In the genomic region with DNA sequence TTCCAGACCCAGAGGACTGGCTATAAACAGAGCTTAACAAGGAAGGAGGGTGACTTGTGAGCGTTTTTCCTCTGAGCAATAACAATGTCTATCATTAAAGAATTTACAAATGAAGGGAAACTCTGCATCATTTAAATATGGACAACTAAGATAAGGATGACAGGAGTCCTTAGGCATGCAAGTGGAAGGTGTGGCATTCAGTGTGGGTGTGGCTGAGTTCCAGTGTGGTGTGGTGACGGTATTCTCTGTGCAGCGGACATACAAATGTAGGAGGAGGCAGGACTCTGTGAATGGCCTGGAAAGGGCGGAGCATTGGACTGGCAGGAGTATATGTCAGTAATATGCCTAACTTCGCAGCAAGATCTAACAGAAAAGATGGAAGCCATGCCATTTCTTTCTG, we compare ENCODE assay signal across 11 mouse cellular contexts. TPM values are rescaled to one million over a fixed set of nuclear protein-coding genes. Genes with fewer than 3 reads are reported as not detected.
DNase-seq lines count a peak whose midpoint lies in the region; ATAC-seq and TF ChIP-seq lines count a peak whose summit lies in the region.
"Had no signal": no experiment of that assay in that cellular context is flagged by ENCODE, and none has a peak within 500 bp of the region (broad histone marks: within the 10 kb centered on the region; RNA-seq: fewer than 3 reads in every experiment).

No protein-coding gene starts in this region.

- no peaks in the 10 kb centered on the region for H3K27me3 ChIP-seq in heart, embryonic 11.5 days (ENCODE audit: control insufficient read depth, insufficient read depth, low read length)
- H3K27me3 ChIP-seq in heart, embryonic 10.5 days (ENCODE audit: insufficient read depth, poor library complexity, severe bottlenecking): no peaks in the 10 kb centered on the region
- no peaks in the 10 kb centered on the region for H3K27me3 ChIP-seq in CH12.LX (replicated peaks)
- H3K27me3 ChIP-seq in heart, embryonic 16.5 days (ENCODE audit: control insufficient read depth, insufficient read depth, low read length): no peaks in the 10 kb centered on the region
- H3K27me3 ChIP-seq in lung, embryonic 16.5 days (ENCODE audit: control insufficient read depth, insufficient read depth, low read depth, low read length): no peaks in the 10 kb centered on the region
- H3K27me3 ChIP-seq in hindbrain, embryonic 14.5 days (ENCODE audit: control insufficient read depth, insufficient read depth, low read length): no peaks in the 10 kb centered on the region
- H3K27me3 ChIP-seq: forebrain, embryonic 13.5 days had no signal

- no peak for TF ChIP-seq POLR2A in CH12.LX (IDR thresholded peaks at IDR 0.05; ENCODE audit: low read depth, low read length)

- ATAC-seq in heart, embryonic 11.5 days (replicated peaks; ENCODE audit: insufficient number of reproducible peaks, low FRiP score, low TSS enrichment): 0 out of 2 replicates have a peak, but pooled peaks have one; percentile 39
- ATAC-seq in heart, embryonic 16.5 days (replicated peaks; ENCODE audit: extremely low read depth, insufficient read depth, low FRiP score): 0 out of 2 replicates have a peak, but pooled peaks have one; percentile 52
- peak; percentile 83 for ATAC-seq in lung, embryonic 16.5 days (ENCODE audit: low read depth)
- no peak for ATAC-seq in hindbrain, embryonic 14.5 days (ENCODE audit: low FRiP score)
- ATAC-seq in inflammation-experienced regulatory T-cells, adult 6 months: no peak
- ATAC-seq: forebrain, embryonic 13.5 days had no signal

- TF ChIP-seq RAD21 in CH12.LX (IDR thresholded peaks at IDR 0.05; ENCODE audit: low read depth, low read length): no peak

- no peak overlapping the region for H3K27ac ChIP-seq in heart, embryonic 11.5 days (ENCODE audit: low read depth, low read length)
- H3K27ac ChIP-seq in heart, embryonic 10.5 days: no peak overlapping the region
- H3K27ac ChIP-seq in CH12.LX (ENCODE audit: insufficient read depth, low read depth): no peak overlapping the region
- H3K27ac ChIP-seq in heart, embryonic 16.5 days (ENCODE audit: low read length): no peak overlapping the region
- H3K27ac ChIP-seq in lung, embryonic 16.5 days (ENCODE audit: low read length): peak overlapping the region; percentile 76
- H3K27ac ChIP-seq in hindbrain, embryonic 14.5 days: no peak overlapping the region
- H3K27ac ChIP-seq: forebrain, embryonic 13.5 days had no signal

- no peaks in the 10 kb centered on the region for H3K79me2 ChIP-seq in CH12.LX (replicated peaks; ENCODE audit: control insufficient read depth, extremely low read depth, insufficient read depth, poor library complexity, severe bottlenecking)

- in situ Hi-C loops in CH12.LX (cut with MboI; ENCODE audit: low pct_ligation_motif_present, low pct_unique_long_range_greater_than_20kb, low sequenced_read_pairs): no loop called here

- H3K4me2 ChIP-seq in heart, embryonic 11.5 days: no peak overlapping the region
- peak overlapping the region; percentile 15; the same call in 1 of the 2 replicates for H3K4me2 ChIP-seq in CH12.LX (ENCODE audit: insufficient read depth, low read depth, poor library complexity, severe bottlenecking)
- H3K4me2 ChIP-seq in heart, embryonic 16.5 days (ENCODE audit: low read depth, low read length): no peak overlapping the region
- 0 out of 2 replicates have a peak overlapping the region, but pooled peaks have one; percentile 17 for H3K4me2 ChIP-seq in lung, embryonic 16.5 days (ENCODE audit: low read depth, low read length)
- H3K4me2 ChIP-seq in hindbrain, embryonic 14.5 days (replicated peaks): no peak overlapping the region
- H3K4me2 ChIP-seq: forebrain, embryonic 13.5 days had no signal

- H3K36me3 ChIP-seq in heart, embryonic 11.5 days (ENCODE audit: control insufficient read depth, insufficient read depth, low read length): no peaks in the 10 kb centered on the region
- no peaks in the 10 kb centered on the region for H3K36me3 ChIP-seq in heart, embryonic 10.5 days
- no peaks in the 10 kb centered on the region for H3K36me3 ChIP-seq in CH12.LX (replicated peaks in 1 of 2; ENCODE audit: control insufficient read depth in 1 of 2, insufficient read depth in 1 of 2, low read length in 1 of 2)
- H3K36me3 ChIP-seq in heart, embryonic 16.5 days (ENCODE audit: control insufficient read depth, insufficient read depth): no peaks in the 10 kb centered on the region
- H3K36me3 ChIP-seq in lung, embryonic 16.5 days (ENCODE audit: control insufficient read depth, insufficient read depth, low read length): no peaks in the 10 kb centered on the region
- no peaks in the 10 kb centered on the region for H3K36me3 ChIP-seq in hindbrain, embryonic 14.5 days (replicated peaks; ENCODE audit: control insufficient read depth, insufficient read depth)

- DNase-seq in heart, embryonic 10.5 days (ENCODE audit: low spot score): no peak
- no peak for DNase-seq in CH12.LX (ENCODE audit: extremely low read depth)
- DNase-seq in left cerebral cortex, postnatal 25 days (ENCODE audit: low spot score in 2 of 2): no peak
- DNase-seq in hindbrain, embryonic 14.5 days (ENCODE audit: low spot score): no peak
- DNase-seq: adrenal gland, postnatal 10 days; thymus, adult 2 months had no signal

- WGBS in heart, embryonic 11.5 days (ENCODE audit: insufficient replicate concordance): 68% methylated on average over 5 of the region's 5 CpGs
- 78% methylated on average over 5 of the region's 5 CpGs for WGBS in heart, embryonic 10.5 days
- 52% methylated on average over 5 of the region's 5 CpGs for WGBS in heart, embryonic 16.5 days
- WGBS in lung, embryonic 16.5 days: 50% methylated on average over 5 of the region's 5 CpGs
- 84% methylated on average over 5 of the region's 5 CpGs for WGBS in hindbrain, embryonic 14.5 days

- dilution Hi-C loops in CH12.LX (cut with MboI; ENCODE audit: extremely low pct_ligation_motif_present, extremely low pct_unique_long_range_greater_than_20kb, low sequenced_read_pairs): no loop called here

- H3K9me3 ChIP-seq in heart, embryonic 11.5 days (replicated peaks; ENCODE audit: control insufficient read depth, low read length): no peaks in the 10 kb centered on the region
- H3K9me3 ChIP-seq in heart, embryonic 10.5 days: no peaks in the 10 kb centered on the region
- H3K9me3 ChIP-seq in CH12.LX (replicated peaks; ENCODE audit: low read length): no peaks in the 10 kb centered on the region
- H3K9me3 ChIP-seq in heart, embryonic 16.5 days (replicated peaks; ENCODE audit: control insufficient read depth, low read length): no peaks in the 10 kb centered on the region
- no peaks in the 10 kb centered on the region for H3K9me3 ChIP-seq in lung, embryonic 16.5 days (ENCODE audit: control insufficient read depth, low read length)
- no peaks in the 10 kb centered on the region for H3K9me3 ChIP-seq in hindbrain, embryonic 14.5 days (ENCODE audit: control insufficient read depth, low read length)
- H3K9me3 ChIP-seq: forebrain, embryonic 13.5 days had no signal

- no peak overlapping the region for H3K9ac ChIP-seq in heart, embryonic 11.5 days (ENCODE audit: low read depth, low read length)
- H3K9ac ChIP-seq in CH12.LX (ENCODE audit: insufficient read depth, low read depth): no peak overlapping the region
- no peak overlapping the region for H3K9ac ChIP-seq in heart, embryonic 16.5 days (ENCODE audit: low read length)
- H3K9ac ChIP-seq in lung, embryonic 16.5 days (ENCODE audit: low read length): no peak overlapping the region
- no peak overlapping the region for H3K9ac ChIP-seq in hindbrain, embryonic 14.5 days
- H3K9ac ChIP-seq: forebrain, embryonic 13.5 days had no signal

- no peak for TF ChIP-seq CTCF in CH12.LX (conservative IDR thresholded peaks at IDR 0.05 in 1 of 2, IDR thresholded peaks at IDR 0.05 in 1 of 2; ENCODE audit: low read depth in 2 of 2, low read length in 2 of 2)

- no peak overlapping the region for H3K4me3 ChIP-seq in heart, embryonic 11.5 days (ENCODE audit: low read depth, low read length)
- H3K4me3 ChIP-seq in heart, embryonic 10.5 days: no peak overlapping the region
- no peak overlapping the region for H3K4me3 ChIP-seq in CH12.LX (replicated peaks in 1 of 3; ENCODE audit: low read depth in 2 of 3, low read length in 2 of 3, poor library complexity in 1 of 3)
- H3K4me3 ChIP-seq in heart, embryonic 16.5 days (ENCODE audit: low read length): no peak overlapping the region
- no peak overlapping the region for H3K4me3 ChIP-seq in lung, embryonic 16.5 days (ENCODE audit: low read length)
- H3K4me3 ChIP-seq in hindbrain, embryonic 14.5 days (replicated peaks; ENCODE audit: low read length): no peak overlapping the region
- H3K4me3 ChIP-seq: forebrain, embryonic 13.5 days had no signal

- no peak for TF ChIP-seq EP300 in CH12.LX (IDR thresholded peaks at IDR 0.05; ENCODE audit: low read length)

- H3K4me1 ChIP-seq in heart, embryonic 11.5 days (ENCODE audit: control insufficient read depth, insufficient read depth, low read length): no peaks in the 10 kb centered on the region
- H3K4me1 ChIP-seq in heart, embryonic 10.5 days: no peaks in the 10 kb centered on the region
- H3K4me1 ChIP-seq in CH12.LX (ENCODE audit: control insufficient read depth in 1 of 2, insufficient read depth in 2 of 2): peaks cover 0 to 2% of the 10 kb centered on the region in 2 experiments; a peak in 1 of 4 replicates
- H3K4me1 ChIP-seq in heart, embryonic 16.5 days (ENCODE audit: control insufficient read depth, insufficient read depth, low read length): peaks cover 4% of the 10 kb centered on the region; the same call in 1 of the 2 replicates
- H3K4me1 ChIP-seq in lung, embryonic 16.5 days (replicated peaks; ENCODE audit: control insufficient read depth, insufficient read depth, low read length): no peaks in the 10 kb centered on the region
- H3K4me1 ChIP-seq in hindbrain, embryonic 14.5 days (replicated peaks; ENCODE audit: control insufficient read depth, insufficient read depth, low read length): no peaks in the 10 kb centered on the region
- H3K4me1 ChIP-seq: forebrain, embryonic 13.5 days had no signal

- intact Hi-C loops in left cerebral cortex, postnatal 25 days (cut with DNase I): no loop called here

TF ChIP-seq in CH12.LX, 34 proteins besides CTCF, POLR2A, EP300 and RAD21 (continues in another document):
- TF ChIP-seq ZMIZ1 (IDR thresholded peaks at IDR 0.05; ENCODE audit: low read depth, low read length) (no peak), GABPA (IDR thresholded peaks at IDR 0.05; ENCODE audit: insufficient replicate concordance, low read depth, low read length) (no peak)

RNA-seq across cellular contexts. Expression of gene Tm4sf1, which starts 24.3 kb away (rescaled TPM):
- 115 TPM in 2 replicates for polyA plus RNA-seq in heart, embryonic 11.5 days (2014; fragmentation: Nextera tagmentation; extraction: Ambion mirVana)
- polyA plus RNA-seq in heart, embryonic 10.5 days (2016; fragmentation: Nextera tagmentation; extraction: Ambion mirVana): 27.3 and 78.6 TPM in 2 replicates
- total RNA-seq in CH12.LX (2012; rRNA removed): not detected in 2 replicates
- not detected in 2 replicates for total RNA-seq in CH12.LX (2014; rRNA removed)
- polyA plus RNA-seq in CH12.LX (2012; ENCODE audit: insufficient read length, low read depth): not detected in 2 replicates
- 272 and 299 TPM in 2 replicates for polyA plus RNA-seq in heart, embryonic 16.5 days (2015; fragmentation: Nextera tagmentation; extraction: Ambion mirVana)
- 116 and 145 TPM in 2 replicates for polyA plus RNA-seq in lung, embryonic 16.5 days (2015; fragmentation: Nextera tagmentation; extraction: Ambion mirVana)
- 10 to 100 TPM; 10.5 to 16.9 TPM for total RNA-seq in left cerebral cortex, postnatal 25 days (2021)
- 30.8 and 38.6 TPM in 2 replicates for polyA plus RNA-seq in hindbrain, embryonic 14.5 days (2014; fragmentation: Nextera tagmentation; extraction: Ambion mirVana)
- polyA plus RNA-seq in inflammation-experienced regulatory T-cells, adult 6 months (2017; shearing (Covaris generic)): not detected

Comparison
In these comparisons a context has a peak if more than half of its experiments do, and no peak if none do; other contexts are left out.
1. ATAC-seq: peak in heart, embryonic 11.5 days (single experiment), heart, embryonic 16.5 days (single experiment) and lung, embryonic 16.5 days (single experiment); none in hindbrain, embryonic 14.5 days (single experiment) and inflammation-experienced regulatory T-cells, adult 6 months (single experiment).
2. H3K4me2 ChIP-seq: peak in CH12.LX (single experiment) and lung, embryonic 16.5 days (single experiment); none in heart, embryonic 11.5 days (single experiment), heart, embryonic 16.5 days (single experiment) and hindbrain, embryonic 14.5 days (single experiment).
3. RNA of gene Tm4sf1, which starts 24.3 kb away (polyA plus RNA-seq): 272 to 299 TPM in heart, embryonic 16.5 days, 116 to 145 TPM in lung, embryonic 16.5 days, 115 TPM in heart, embryonic 11.5 days, 30.8 to 38.6 TPM in hindbrain, embryonic 14.5 days and 27.3 to 78.6 TPM in heart, embryonic 10.5 days; not detected in CH12.LX and not detected in inflammation-experienced regulatory T-cells, adult 6 months; every median in the first group is over 10 times any median in the second.